Mouse (Mus musculus) thymus, adult 2 months (tissue): ENCODE data around the gene Slc10a2. TPM values are rescaled to one million over a fixed set of nuclear protein-coding genes. Genes with fewer than 3 reads are reported as not detected.
"Not testable (repeated sequence)": the region's sequence is repeated elsewhere in the genome, so short reads cannot be mapped to it uniquely, and the experiment has no call there.

Experiments used
- DNase-seq: peaks from one replicate; pipeline ENCODE4 v3.0.0; 2021
- H3K27ac ChIP-seq: fragments of 200-500 bp; 2 replicates; pipeline ENCODE4 v1.5.1; 2012; ENCODE audit warnings: low read length, control low read depth; ENCODE audit not compliant: control insufficient read depth, insufficient read depth
- H3K27me3 ChIP-seq: fragments of 200-500 bp; 2 replicates; pipeline ENCODE4 v1.6.1; 2012; ENCODE audit warnings: mild to moderate bottlenecking, low read length, moderate library complexity, mixed read lengths; ENCODE audit not compliant: control insufficient read depth, insufficient read depth
- H3K36me3 ChIP-seq: fragments of 200-500 bp; 2 replicates; pipeline ENCODE4 v1.6.1; 2012; ENCODE audit warnings: mild to moderate bottlenecking, low read length, moderate library complexity; ENCODE audit not compliant: control insufficient read depth, insufficient read depth
- H3K4me1 ChIP-seq: fragments of 200-500 bp; replicated peaks from 2 replicates; pipeline ENCODE4 v1.6.1; 2012; ENCODE audit warnings: low read length; ENCODE audit not compliant: control insufficient read depth, insufficient read depth
- H3K4me3 ChIP-seq: fragments of 200-500 bp; 2 replicates; pipeline ENCODE4 v1.5.1; 2012; ENCODE audit warnings: mild to moderate bottlenecking, low read length, control low read depth, moderate library complexity; ENCODE audit not compliant: control insufficient read depth, insufficient read depth
- CTCF ChIP-seq: fragments of 200-500 bp; IDR thresholded peaks from 2 replicates; pipeline ENCODE4 v1.5.1; 2012; ENCODE audit warnings: mild to moderate bottlenecking, control low read depth, low read length, moderate library complexity, borderline replicate concordance; ENCODE audit not compliant: control insufficient read depth, poor library complexity, insufficient read depth; ENCODE audit errors: extremely low read depth
- POLR2A ChIP-seq: fragments of 200-500 bp; IDR thresholded peaks from 2 replicates; pipeline ENCODE4 v1.6.1; 2012; ENCODE audit warnings: mild to moderate bottlenecking, low read length, control low read depth, moderate library complexity; ENCODE audit not compliant: control insufficient read depth, poor library complexity, insufficient read depth; ENCODE audit errors: extremely low read depth
- WGBS: fragments of 180-500 bp; shearing (Covaris S2); methylation state at CpG from one replicate; pipeline ENCODE4 v1.1.7; 2018; 5-methylcytosine and 5-hydroxymethylcytosine counted together
- polyA plus RNA-seq: library from polyadenylated mRNA; depleted of rRNA; stranded (reverse); fragments of >200 nt; gene quantifications from 2 replicates; pipeline ENCODE4 v1.2.3, GENCODE M21; 2012; rRNA removed

The Slc10a2 gene
- polyA plus RNA-seq = not detected in 2 replicates

GRCm38 (mm10) chr8:5105186-5105585, at the start of gene Slc10a2:
Gene Slc10a2, minus strand, starts transcription at chr8:5105351.
- no peak for DNase-seq
- H3K27me3 ChIP-seq = no peaks in the 10 kb centered on the region
- H3K27ac ChIP-seq = no peak within 1 kb of the TSS
- WGBS = 71% methylated on average over 5 of the region's 5 CpGs
- H3K36me3 ChIP-seq = no peaks in the 10 kb centered on the region
- TF ChIP-seq CTCF = no peak
- TF ChIP-seq POLR2A = no peak
- H3K4me3 ChIP-seq = no peak within 1 kb of the TSS
- no peaks in the 10 kb centered on the region for H3K4me1 ChIP-seq

- Histone ChIP-seq H3K36me3 (no peaks in the 10 kb centered on the region), H3K4me1 (no peaks in the 10 kb centered on the region), H3K27ac (no peak overlapping the region), H3K27me3 (no peaks in the 10 kb centered on the region), H3K4me3 (no peak overlapping the region)
- WGBS = 78% methylated on average over 2 of the region's 2 CpGs
- no peak for DNase-seq
- no peak for TF ChIP-seq CTCF
- no peak for TF ChIP-seq POLR2A
Observed at GRCm38 (mm10) chr8:5129322-5129829, 24.2 kb upstream of the Slc10a2 start.

GRCm38 (mm10) chr8:5106855-5107254, 1.7 kb upstream of the Slc10a2 start:
- Histone ChIP-seq H3K4me3 (no peak overlapping the region), H3K27ac (no peak overlapping the region), H3K27me3 (no peaks in the 10 kb centered on the region), H3K4me1 (no peaks in the 10 kb centered on the region), H3K36me3 (no peaks in the 10 kb centered on the region)
- DNase-seq = no peak
- WGBS = 76% methylated on average over 5 of the region's 5 CpGs
- TF ChIP-seq CTCF = no peak
- TF ChIP-seq POLR2A = no peak

DNA sequence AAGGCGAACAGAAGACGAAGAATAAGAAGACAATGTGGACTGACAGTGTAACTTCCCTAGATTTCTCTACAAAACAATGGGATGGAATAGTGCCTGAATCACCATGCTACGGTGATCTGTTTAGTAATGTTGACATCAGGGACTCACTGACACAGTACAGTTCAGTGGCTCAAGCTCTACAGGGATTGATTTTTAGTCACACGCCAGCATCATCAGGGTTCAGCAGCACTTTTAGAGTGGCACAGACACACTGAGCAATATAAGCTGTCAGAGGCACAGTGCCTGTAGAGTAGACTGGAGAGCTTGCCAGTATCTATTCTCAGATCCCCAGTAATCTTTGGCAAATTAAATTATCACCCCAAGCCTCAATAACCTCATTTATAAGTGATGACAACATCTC, 9.8 kb downstream of the Slc10a2 start:
- TF ChIP-seq CTCF = no peak
- TF ChIP-seq POLR2A = no peak
- Histone ChIP-seq H3K27me3 (no peaks in the 10 kb centered on the region), H3K4me3 (no peak overlapping the region), H3K4me1 (no peaks in the 10 kb centered on the region), H3K36me3 (no peaks in the 10 kb centered on the region), H3K27ac (no peak overlapping the region)
- 89% methylated on average over 4 of the region's 4 CpGs for WGBS
- DNase-seq = no peak

DNA sequence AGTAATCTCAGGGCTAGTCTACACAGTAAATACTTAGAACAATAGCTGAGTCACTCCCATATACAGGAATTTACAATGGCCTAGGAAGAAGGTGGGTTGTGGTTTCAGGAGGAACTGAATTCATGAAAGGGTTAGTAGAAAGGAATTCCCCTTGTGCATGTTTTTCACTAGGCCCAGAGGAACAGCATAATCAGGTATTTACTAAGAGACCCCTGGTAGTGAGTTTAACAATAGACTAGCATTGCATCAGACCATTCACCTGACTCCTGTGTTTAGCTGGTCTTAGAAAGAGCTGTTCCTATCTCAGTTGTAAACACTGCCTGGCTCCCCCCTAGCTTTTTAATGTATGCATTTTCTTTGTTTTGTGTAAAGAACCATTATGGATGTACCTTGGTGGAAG, 11.2 kb downstream of the Slc10a2 start:
- H3K4me3 ChIP-seq, H3K4me1 ChIP-seq: not testable (repeated sequence)

GRCm38 (mm10) chr8:5073654-5074293, 31.4 kb downstream of the Slc10a2 start:
- H3K4me3 ChIP-seq = no peak overlapping the region

More for the DNA sequence above, 11.2 kb downstream of the Slc10a2 start:
- not testable (repeated sequence) for H3K36me3 ChIP-seq, H3K27me3 ChIP-seq, DNase-seq, H3K27ac ChIP-seq

DNA sequence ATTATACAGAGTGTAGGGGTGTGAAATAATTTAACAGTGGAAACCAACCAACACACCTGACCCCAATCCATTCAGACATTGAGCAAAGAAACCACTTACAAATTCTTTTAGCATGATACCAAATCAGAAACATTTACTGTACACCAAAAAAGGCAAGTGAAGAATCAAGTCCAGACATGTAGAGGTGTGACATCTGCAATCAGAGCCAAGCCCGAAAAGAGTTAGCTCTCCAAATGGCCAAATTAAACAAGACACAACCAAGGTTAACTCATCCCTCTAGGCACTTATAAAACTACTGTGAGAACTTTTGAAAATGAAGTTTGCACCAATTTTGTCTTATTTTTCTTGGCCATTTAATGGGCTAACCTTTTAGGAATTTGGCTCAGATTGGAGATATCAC, 46.3 kb downstream of the Slc10a2 start:
- WGBS = 79% methylated on average over 1 of the region's 1 CpGs
- DNase-seq = no peak
- no peaks in the 10 kb centered on the region for H3K27me3 ChIP-seq
- TF ChIP-seq CTCF (no peak), POLR2A (no peak)
- H3K4me3 ChIP-seq = no peak overlapping the region
- H3K4me1 ChIP-seq = no peaks in the 10 kb centered on the region
- H3K27ac ChIP-seq = no peak overlapping the region
- H3K36me3 ChIP-seq = no peaks in the 10 kb centered on the region

More at GRCm38 (mm10) chr8:5073654-5074293, 31.4 kb downstream of the Slc10a2 start:
- H3K4me1 ChIP-seq = no peaks in the 10 kb centered on the region
- no peak overlapping the region for H3K27ac ChIP-seq
- no peaks in the 10 kb centered on the region for H3K27me3 ChIP-seq
- no peaks in the 10 kb centered on the region for H3K36me3 ChIP-seq
- DNase-seq = no peak
- TF ChIP-seq CTCF = no peak
- no peak for TF ChIP-seq POLR2A
- 96% methylated on average over 3 of the region's 3 CpGs for WGBS

DNA sequence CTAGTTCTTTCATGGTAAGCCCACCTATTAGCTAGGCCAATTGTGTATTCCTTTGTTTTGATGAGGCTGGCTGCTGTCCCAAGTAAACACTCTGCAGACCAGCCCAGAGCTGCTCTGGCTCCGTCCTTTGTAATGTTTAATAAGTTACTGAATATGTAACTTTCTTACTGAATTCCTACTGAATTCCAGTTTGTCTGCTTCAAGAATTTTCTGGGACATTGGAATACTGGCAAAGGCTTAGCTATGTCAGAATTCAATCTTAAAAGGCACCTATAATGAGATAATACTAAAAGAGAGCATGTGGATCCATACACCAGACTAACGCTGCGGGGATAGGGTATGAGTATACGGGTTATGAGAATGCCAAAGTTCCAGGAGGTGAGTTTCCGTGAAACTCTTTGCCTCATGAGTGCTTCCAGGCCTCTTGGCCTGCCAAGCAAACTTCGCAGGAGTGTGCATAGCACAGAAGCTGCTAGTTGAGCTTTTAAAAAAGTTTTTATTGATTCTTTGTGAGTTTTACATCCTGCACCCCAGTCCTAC, 60.7 kb downstream of the Slc10a2 start:
- not testable (repeated sequence) for H3K4me1 ChIP-seq, H3K4me3 ChIP-seq, DNase-seq, H3K27me3 ChIP-seq, H3K27ac ChIP-seq, H3K36me3 ChIP-seq
- 90% methylated on average over 6 of the region's 6 CpGs for WGBS
